Mouse (Mus musculus) brown adipose tissue, adult 24 weeks (tissue): ENCODE results near the gene Plxnd1. TPM values are rescaled to one million over a fixed set of nuclear protein-coding genes. Genes with fewer than 3 reads are reported as not detected.

ENCODE experiments used
- H3K27ac ChIP-seq: fragments of 200-500 bp; replicated peaks from 2 replicates; pipeline ENCODE4 v1.5.1; 2012; ENCODE audit warnings: low read depth, mild to moderate bottlenecking, low read length
- H3K4me1 ChIP-seq: fragments of 200-500 bp; 2 replicates; pipeline ENCODE4 v1.6.1; 2012; ENCODE audit warnings: low read length, mixed read lengths; ENCODE audit not compliant: control insufficient read depth, insufficient read depth, insufficient read length
- H3K4me3 ChIP-seq: fragments of 200-500 bp; 2 replicates; pipeline ENCODE4 v1.5.1; 2012; ENCODE audit warnings: low read depth, mild to moderate bottlenecking, low read length, moderate library complexity; ENCODE audit not compliant: insufficient read depth
- polyA plus RNA-seq: library from polyadenylated mRNA; stranded (reverse); fragments of >200 nt; gene quantifications from 2 replicates; pipeline ENCODE4 v1.2.4, GENCODE M21; 2012; ENCODE audit not compliant: missing spikeins, insufficient read depth, insufficient read length

Plxnd1 gene
- polyA plus RNA-seq, 1 experiment, result 24.0 TPM

GRCm38 (mm10) chr6:116005275-116005958 is 10.6 kb upstream of the Plxnd1 start:
- peak overlapping the region; percentile 99 for H3K27ac ChIP-seq
- no peak overlapping the region for H3K4me3 ChIP-seq
- peaks cover 36% of the 10 kb centered on the region for H3K4me1 ChIP-seq

DNA sequence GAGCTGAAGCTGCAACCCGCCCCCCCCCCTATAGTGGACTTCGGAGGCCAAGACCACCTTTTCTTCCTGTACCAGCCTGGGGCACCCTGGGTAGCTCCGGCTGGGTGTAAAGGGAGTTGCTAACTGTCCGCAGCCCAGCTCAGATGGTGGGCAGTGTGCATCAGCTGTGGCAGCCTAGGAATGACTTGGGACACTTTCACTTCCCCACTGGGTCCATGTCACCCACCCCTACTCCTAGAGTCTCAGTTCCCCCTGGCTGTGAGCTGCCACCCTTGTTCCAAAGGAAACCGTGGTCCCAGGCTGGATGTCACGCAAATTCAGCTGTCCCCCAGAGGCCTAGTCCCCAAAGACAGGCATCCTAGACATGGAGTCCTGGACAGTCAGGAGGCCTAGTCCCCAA is 9.9 kb upstream of the Plxnd1 start:
- Histone ChIP-seq H3K4me1 (peaks cover 38% of the 10 kb centered on the region), H3K27ac (peak overlapping the region; percentile 99), H3K4me3 (no peak overlapping the region)

- Histone ChIP-seq H3K4me1 (peaks cover 44% of the 10 kb centered on the region), H3K27ac (peak overlapping the region; percentile 99), H3K4me3 (peak overlapping the region; percentile 26)
Observed at GRCm38 (mm10) chr6:116004069-116004468, 9.3 kb upstream of the Plxnd1 start.

- peaks cover 49% of the 10 kb centered on the region for H3K4me1 ChIP-seq
- H3K27ac ChIP-seq, result peak overlapping the region; percentile 99
- peak overlapping the region; percentile 26 for H3K4me3 ChIP-seq
Observed at GRCm38 (mm10) chr6:116003516-116003915, 8.7 kb upstream of the Plxnd1 start.

- H3K4me1 ChIP-seq, result peaks cover 56% of the 10 kb centered on the region
- H3K27ac ChIP-seq, result peak overlapping the region; percentile 44
- H3K4me3 ChIP-seq, result no peak overlapping the region
Observed at GRCm38 (mm10) chr6:116002311-116003104, 7.7 kb upstream of the Plxnd1 start.

DNA sequence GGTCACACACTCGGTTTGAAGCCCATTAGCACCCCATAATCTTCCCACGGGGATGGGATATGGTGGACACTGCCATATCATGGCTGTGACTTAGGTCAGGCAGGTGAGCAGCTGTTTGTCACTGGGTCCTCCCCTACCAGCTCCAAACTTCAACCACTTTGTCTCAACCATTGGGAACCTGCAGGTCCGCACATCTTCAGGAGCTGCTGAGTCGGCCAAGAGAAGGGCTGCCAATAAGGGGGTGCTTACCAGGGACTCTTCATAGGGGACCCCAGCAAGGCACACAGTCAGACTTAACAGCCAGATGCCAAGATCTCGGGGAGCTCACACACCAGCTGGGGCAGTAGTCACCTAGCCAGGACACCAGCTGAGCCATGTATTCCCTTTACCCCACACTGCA is 6.0 kb upstream of the Plxnd1 start:
- H3K4me1 ChIP-seq, result peaks cover 63% of the 10 kb centered on the region
- no peak overlapping the region for H3K4me3 ChIP-seq
- H3K27ac ChIP-seq, result no peak overlapping the region

DNA sequence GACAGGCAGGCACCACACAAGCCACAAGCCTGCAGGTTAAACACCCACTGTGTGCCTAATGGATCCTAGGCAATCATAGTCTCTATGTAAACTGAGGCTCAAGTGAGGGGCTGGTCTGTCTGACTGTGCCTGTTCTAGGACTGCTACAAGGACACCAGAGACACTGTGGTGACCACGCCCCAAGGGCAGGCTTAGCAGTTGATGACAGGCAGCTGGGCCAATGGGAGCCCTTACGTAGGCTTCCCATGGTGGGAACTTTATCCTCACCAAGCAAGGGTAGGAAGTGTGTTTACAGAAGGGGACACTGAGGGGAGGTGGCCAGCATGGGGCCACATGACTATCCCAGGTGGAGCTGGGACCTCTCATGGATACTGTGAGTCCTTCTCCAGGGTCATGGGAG is 4.4 kb upstream of the Plxnd1 start:
- peak overlapping the region; percentile 47; the same call in 1 of the 2 replicates for H3K27ac ChIP-seq
- H3K4me1 ChIP-seq, result peaks cover 62% of the 10 kb centered on the region

GRCm38 (mm10) chr6:115998758-115999157 is 4.0 kb upstream of the Plxnd1 start:
- no peak overlapping the region for H3K4me3 ChIP-seq
- peak overlapping the region; percentile 78 for H3K27ac ChIP-seq
- peaks cover 60% of the 10 kb centered on the region for H3K4me1 ChIP-seq

More for the DNA sequence above, 4.4 kb upstream of the Plxnd1 start:
- no peak overlapping the region for H3K4me3 ChIP-seq

GRCm38 (mm10) chr6:115997726-115998311 is 3.0 kb upstream of the Plxnd1 start:
- Histone ChIP-seq H3K4me3 (no peak overlapping the region), H3K27ac (peak overlapping the region; percentile 97), H3K4me1 (peaks cover 57% of the 10 kb centered on the region)

- Histone ChIP-seq H3K4me3 (0 out of 2 replicates have a peak overlapping the region, but pooled peaks have one; percentile 21), H3K4me1 (peaks cover 49% of the 10 kb centered on the region), H3K27ac (peak overlapping the region; percentile 97)
Observed at GRCm38 (mm10) chr6:115996171-115996851, 1.5 kb upstream of the Plxnd1 start.

- H3K4me3 ChIP-seq, result peak overlapping the region; percentile 21; the same call in 1 of the 2 replicates
Observed at GRCm38 (mm10) chr6:115995531-115995941, 731 bp upstream of the Plxnd1 start.

GRCm38 (mm10) chr6:115994146-115994876 is 494 bp downstream of the Plxnd1 start:
- Histone ChIP-seq H3K4me1 (peaks cover 46% of the 10 kb centered on the region), H3K4me3 (peak overlapping the region; percentile 75), H3K27ac (peak overlapping the region; percentile 79)

More at GRCm38 (mm10) chr6:115995531-115995941, 731 bp upstream of the Plxnd1 start:
- H3K4me1 ChIP-seq, result peaks cover 47% of the 10 kb centered on the region
- H3K27ac ChIP-seq, result peak overlapping the region; percentile 97

DNA sequence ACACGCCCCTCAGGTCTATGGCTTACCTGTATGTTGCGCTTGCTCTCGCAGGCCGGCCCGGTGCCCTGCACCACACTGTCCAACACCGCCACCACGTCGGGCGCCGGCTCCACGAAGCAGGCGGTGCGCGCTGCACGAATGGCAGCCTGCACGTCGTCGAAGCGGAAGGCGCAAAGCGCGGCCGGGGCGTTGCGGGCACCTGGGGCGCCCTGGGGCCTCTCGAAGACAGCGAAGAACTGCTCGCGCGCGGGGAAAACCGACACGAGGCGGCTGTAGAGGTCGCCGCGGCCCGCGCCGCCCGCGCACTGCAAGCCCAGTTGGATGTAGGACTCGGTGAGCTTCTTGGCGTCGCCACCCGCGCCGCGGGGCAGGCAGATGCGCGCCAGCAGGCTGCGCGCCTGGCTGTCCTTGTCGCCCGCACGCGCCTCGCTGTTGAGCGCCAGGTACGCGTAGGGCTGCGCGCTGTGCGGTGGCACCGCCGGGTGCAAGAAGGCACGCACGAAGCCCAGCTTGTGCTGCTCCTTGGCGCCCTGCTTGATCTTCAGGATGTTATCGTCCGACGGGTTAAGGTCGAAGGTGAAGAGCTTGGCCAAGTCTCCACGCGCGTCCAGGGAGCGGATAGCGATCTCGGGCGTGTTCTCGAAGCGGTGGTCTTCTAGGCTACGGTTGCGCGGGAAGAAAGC is 1.2 kb downstream of the Plxnd1 start:
- Histone ChIP-seq H3K4me1 (peaks cover 45% of the 10 kb centered on the region), H3K27ac (peak overlapping the region; percentile 79), H3K4me3 (peak overlapping the region; percentile 75)

GRCm38 (mm10) chr6:115992981-115993380 is 1.8 kb downstream of the Plxnd1 start:
- H3K4me1 ChIP-seq, result peaks cover 42% of the 10 kb centered on the region
- H3K27ac ChIP-seq, result peak overlapping the region; percentile 79

More at GRCm38 (mm10) chr6:115992981-115993380, 1.8 kb downstream of the Plxnd1 start:
- H3K4me3 ChIP-seq, result peak overlapping the region; percentile 75
